Mouse (Mus musculus) heart, postnatal 14 days (tissue): ENCODE results near the gene Frmd4b. TPM values are rescaled to one million over a fixed set of nuclear protein-coding genes. Genes with fewer than 3 reads are reported as not detected.

Experiments
- DNase-seq, 2 experiments: peaks; one replicate each; pipeline ENCODE4 v3.0.0; 2021 to 2022
- intact Hi-C: fragments of 180-260 bp; cut with DNase I; formaldehyde crosslinking; loops from one replicate; pipeline ENCODE4 v1.15.1; 2025
- total RNA-seq, 2 experiments: library from RNA; stranded (reverse); gene quantifications; 2 replicates each; pipeline ENCODE4 v1.2.3; 2021

Frmd4b gene
- total RNA-seq, 2 experiments from 2014 or later = 19.0 to 20.9 TPM

GRCm38 (mm10) chr6:97242522-97242921 is 374.8 kb downstream of the Frmd4b start:
- intact Hi-C loops = no loop called here
- DNase-seq = no peak

- DNase-seq = no peak
- intact Hi-C loops = no loop called here
These were observed 377.2 kb downstream of the Frmd4b start for GRCm38 (mm10) chr6:97240092-97240491.

- intact Hi-C loops = no loop called here
- DNase-seq = no peak
These were observed 378.0 kb downstream of the Frmd4b start for GRCm38 (mm10) chr6:97239360-97239759.

Other genes with a start within 250 kb of the Frmd4b start
- gene Mitf, start 189.5 kb upstream of the Frmd4b start, total RNA-seq = 10 to 100 TPM; 55.8 to 60.7 TPM